Mouse (Mus musculus): Measurements from ENCODE around the gene Vmn1r66.

- no peak for TF ChIP-seq CTCF (IDR thresholded peaks at IDR 0.05; ENCODE audit: low read depth, low read length)
- TF ChIP-seq POLR2A (IDR thresholded peaks at IDR 0.05; ENCODE audit: extremely low read depth, insufficient read depth, low read length) = no peak
Observed at GRCm38 (mm10) chr7:10277906-10278305, at the start of gene Vmn1r66.
